Mouse (Mus musculus) lung, embryonic 16.5 days (tissue): ENCODE results near the gene Dlec1. TPM values are rescaled to one million over a fixed set of nuclear protein-coding genes. Genes with fewer than 3 reads are reported as not detected.

Experiments
- ATAC-seq: fragments of 200-750 bp; cut with Nextera tagmentation; 2 replicates; pipeline ENCODE4 v1.8.0; 2017; ENCODE audit warnings: low read depth, mild to moderate bottlenecking, moderate library complexity
- H3K27ac ChIP-seq: fragments of 300-500 bp; sonication (generic); 2 replicates; pipeline ENCODE4 v1.5.1; 2014; ENCODE audit warnings: mild to moderate bottlenecking, control low read depth, low read length
- H3K27me3 ChIP-seq: fragments of 300-500 bp; sonication (generic); 2 replicates; pipeline ENCODE4 v1.6.1; 2014; ENCODE audit warnings: low read depth, low read length, mixed read lengths; ENCODE audit not compliant: control insufficient read depth, insufficient read depth
- H3K36me3 ChIP-seq: fragments of 300-500 bp; sonication (generic); 2 replicates; pipeline ENCODE4 v1.6.1; 2014; ENCODE audit warnings: low read length; ENCODE audit not compliant: control insufficient read depth, insufficient read depth
- H3K4me1 ChIP-seq: fragments of 300-500 bp; sonication (generic); replicated peaks from 2 replicates; pipeline ENCODE4 v1.6.1; 2014; ENCODE audit warnings: low read length, mixed read lengths; ENCODE audit not compliant: control insufficient read depth, insufficient read depth
- H3K4me2 ChIP-seq: fragments of 300-500 bp; sonication (generic); 2 replicates; pipeline ENCODE4 v1.6.1; 2014; ENCODE audit warnings: low read depth, low read length, control low read depth
- H3K4me3 ChIP-seq: fragments of 300-500 bp; sonication (generic); 2 replicates; pipeline ENCODE4 v1.5.1; 2014; ENCODE audit warnings: mild to moderate bottlenecking, low read length, control low read depth
- H3K9ac ChIP-seq: fragments of 300-500 bp; sonication (generic); 2 replicates; pipeline ENCODE4 v1.6.1; 2014; ENCODE audit warnings: low read length, control low read depth
- H3K9me3 ChIP-seq: fragments of 300-500 bp; sonication (generic); 2 replicates; pipeline ENCODE4 v1.6.1; 2016; ENCODE audit warnings: low read length; ENCODE audit not compliant: control insufficient read depth
- WGBS: fragments of 180-500 bp; shearing (Covaris S2); extraction: QIAGEN DNeasy Blood & Tissue Kit; methylation state at CpG from one replicate; pipeline ENCODE4 v1.1.7; 2014; 5-methylcytosine and 5-hydroxymethylcytosine counted together
- polyA plus RNA-seq: library from polyadenylated mRNA; unstranded; fragments of >200 nt; fragmentation: Nextera tagmentation; extraction: Ambion mirVana; gene quantifications from 2 replicates; pipeline ENCODE4 v1.2.1, GENCODE M21; 2015

The Dlec1 gene
- polyA plus RNA-seq, 1 experiment from 2014 or later, result 2.1 TPM

- Histone ChIP-seq H3K9ac (no peak overlapping the region), H3K4me1 (peaks cover 6% of the 10 kb centered on the region), H3K36me3 (peaks cover 7% of the 10 kb centered on the region; the same call in 1 of the 2 replicates), H3K27me3 (no peaks in the 10 kb centered on the region), H3K4me2 (no peak overlapping the region), H3K9me3 (no peaks in the 10 kb centered on the region), H3K4me3 (no peak overlapping the region), H3K27ac (no peak overlapping the region)
- no peak for ATAC-seq
- 66% methylated on average over 13 of the region's 13 CpGs for WGBS
These were observed 32.0 kb upstream of the Dlec1 start for GRCm38 (mm10) chr9:119070173-119070825.

GRCm38 (mm10) chr9:119071786-119072185, 30.5 kb upstream of the Dlec1 start:
- Histone ChIP-seq H3K27me3 (no peaks in the 10 kb centered on the region), H3K4me1 (peaks cover 6% of the 10 kb centered on the region)
- WGBS, result 60% methylated on average over 9 of the region's 9 CpGs

GRCm38 (mm10) chr9:119073184-119073895, 28.9 kb upstream of the Dlec1 start:
- Histone ChIP-seq H3K27ac (no peak overlapping the region), H3K27me3 (no peaks in the 10 kb centered on the region), H3K4me3 (no peak overlapping the region), H3K4me1 (peaks cover 2% of the 10 kb centered on the region), H3K9ac (no peak overlapping the region), H3K9me3 (no peaks in the 10 kb centered on the region), H3K36me3 (peaks cover 7% of the 10 kb centered on the region; the same call in 1 of the 2 replicates), H3K4me2 (no peak overlapping the region)
- no peak for ATAC-seq
- WGBS, result 68% methylated on average over 15 of the region's 15 CpGs

More at GRCm38 (mm10) chr9:119071786-119072185, 30.5 kb upstream of the Dlec1 start:
- Histone ChIP-seq H3K9ac (no peak overlapping the region), H3K4me2 (no peak overlapping the region), H3K9me3 (no peaks in the 10 kb centered on the region), H3K36me3 (peaks cover 7% of the 10 kb centered on the region; the same call in 1 of the 2 replicates), H3K4me3 (no peak overlapping the region), H3K27ac (no peak overlapping the region)
- ATAC-seq, result no peak

GRCm38 (mm10) chr9:119075685-119076084, 26.6 kb upstream of the Dlec1 start:
- no peak overlapping the region for H3K27ac ChIP-seq
- H3K9ac ChIP-seq, result no peak overlapping the region
- no peaks in the 10 kb centered on the region for H3K27me3 ChIP-seq
- H3K4me3 ChIP-seq, result no peak overlapping the region
- ATAC-seq, result peak; percentile 47
- peaks cover 7% of the 10 kb centered on the region; the same call in 1 of the 2 replicates for H3K36me3 ChIP-seq
- H3K4me1 ChIP-seq, result peaks cover 2% of the 10 kb centered on the region; the same call in 1 of the 2 replicates
- no peaks in the 10 kb centered on the region for H3K9me3 ChIP-seq
- H3K4me2 ChIP-seq, result no peak overlapping the region
- WGBS, result 57% methylated on average over 16 of the region's 16 CpGs

GRCm38 (mm10) chr9:119080040-119080675, 22.1 kb upstream of the Dlec1 start:
- ATAC-seq, result no peak
- no peak overlapping the region for H3K4me3 ChIP-seq
- no peak overlapping the region for H3K9ac ChIP-seq
- no peaks in the 10 kb centered on the region for H3K9me3 ChIP-seq
- no peak overlapping the region for H3K27ac ChIP-seq
- H3K4me2 ChIP-seq, result no peak overlapping the region
- 68% methylated on average over 5 of the region's 5 CpGs for WGBS
- no peaks in the 10 kb centered on the region for H3K36me3 ChIP-seq
- H3K27me3 ChIP-seq, result no peaks in the 10 kb centered on the region
- H3K4me1 ChIP-seq, result peaks cover 2% of the 10 kb centered on the region; the same call in 1 of the 2 replicates

- Histone ChIP-seq H3K4me3 (no peak overlapping the region), H3K9ac (no peak overlapping the region), H3K27me3 (no peaks in the 10 kb centered on the region), H3K36me3 (no peaks in the 10 kb centered on the region), H3K27ac (no peak overlapping the region; the same call in 1 of the 2 replicates), H3K9me3 (no peaks in the 10 kb centered on the region), H3K4me1 (peaks cover 2% of the 10 kb centered on the region; the same call in 1 of the 2 replicates), H3K4me2 (no peak overlapping the region)
- peak; percentile 42; the same call in 1 of the 2 replicates for ATAC-seq
- WGBS, result 40% methylated on average over 8 of the region's 8 CpGs
These were observed 20.2 kb upstream of the Dlec1 start for GRCm38 (mm10) chr9:119082039-119082438.

- ATAC-seq, result no peak; the same call in 1 of the 2 replicates
- H3K36me3 ChIP-seq, result no peaks in the 10 kb centered on the region
- H3K4me3 ChIP-seq, result no peak overlapping the region
- H3K9ac ChIP-seq, result no peak overlapping the region
- no peak overlapping the region; the same call in 1 of the 2 replicates for H3K27ac ChIP-seq
- 75% methylated on average over 7 of the region's 7 CpGs for WGBS
- peaks cover 7% of the 10 kb centered on the region for H3K4me1 ChIP-seq
- no peaks in the 10 kb centered on the region for H3K9me3 ChIP-seq
- H3K27me3 ChIP-seq, result no peaks in the 10 kb centered on the region
- no peak overlapping the region for H3K4me2 ChIP-seq
These were observed 19.4 kb upstream of the Dlec1 start for GRCm38 (mm10) chr9:119082656-119083430.

- Histone ChIP-seq H3K4me1 (peaks cover 9% of the 10 kb centered on the region), H3K4me3 (no peak overlapping the region), H3K9me3 (no peaks in the 10 kb centered on the region), H3K27me3 (no peaks in the 10 kb centered on the region), H3K27ac (no peak overlapping the region), H3K36me3 (no peaks in the 10 kb centered on the region), H3K4me2 (no peak overlapping the region), H3K9ac (no peak overlapping the region)
- no peak for ATAC-seq
- WGBS, result 65% methylated on average over 10 of the region's 10 CpGs
These were observed 18.3 kb upstream of the Dlec1 start for GRCm38 (mm10) chr9:119083966-119084365.
